In genomic region chr13:23867405-23867804, GRCm38 (mm10) we compare ENCODE assay signal across 21 mouse cellular contexts. TPM values are rescaled to one million over a fixed set of nuclear protein-coding genes. Genes with fewer than 3 reads are reported as not detected.
A peak's percentile ranks its signal among the peaks of the same experiment; 100 is the strongest.
DNase-seq lines count a peak whose midpoint lies in the region; ATAC-seq and TF ChIP-seq lines count a peak whose summit lies in the region.
"Had no signal": no experiment of that assay in that cellular context is flagged by ENCODE, and none has a peak within 500 bp of the region (broad histone marks: within the 10 kb centered on the region; RNA-seq: fewer than 3 reads in every experiment).

TSS of gene Slc17a1 (plus strand) at chr13:23867750.

- no peaks in the 10 kb centered on the region for H3K27me3 ChIP-seq in kidney, embryonic 15.5 days
- H3K27me3 ChIP-seq in lung, embryonic 14.5 days (ENCODE audit: insufficient read depth, low read length) = no peaks in the 10 kb centered on the region
- H3K27me3 ChIP-seq in lung, postnatal 0 days (replicated peaks; ENCODE audit: insufficient read depth, low read length) = no peaks in the 10 kb centered on the region
- no peaks in the 10 kb centered on the region for H3K27me3 ChIP-seq in limb, embryonic 15.5 days
- H3K27me3 ChIP-seq: embryonic facial prominence, embryonic 13.5 days; heart, embryonic 15.5 days had no signal

- H3K4me3 ChIP-seq in kidney, embryonic 15.5 days (replicated peaks) = no peak within 1 kb of the TSS
- no peak within 1 kb of the TSS for H3K4me3 ChIP-seq in lung, embryonic 14.5 days (ENCODE audit: low read depth, low read length)
- H3K4me3 ChIP-seq in lung, postnatal 0 days (ENCODE audit: low read depth, low read length) = no peak within 1 kb of the TSS
- H3K4me3 ChIP-seq in limb, embryonic 15.5 days = no peak within 1 kb of the TSS
- H3K4me3 ChIP-seq: embryonic facial prominence, embryonic 13.5 days; heart, adult 2 months; heart, embryonic 15.5 days had no signal

- H3K27ac ChIP-seq in kidney, embryonic 15.5 days = no peak within 1 kb of the TSS
- H3K27ac ChIP-seq in lung, embryonic 14.5 days (ENCODE audit: low read depth) = no peak within 1 kb of the TSS
- no peak within 1 kb of the TSS for H3K27ac ChIP-seq in lung, postnatal 0 days (ENCODE audit: low read length)
- peak within 1 kb of the TSS; percentile 33 for H3K27ac ChIP-seq in limb, embryonic 15.5 days
- H3K27ac ChIP-seq: embryonic facial prominence, embryonic 13.5 days; heart, adult 2 months; hindbrain, postnatal 0 days had no signal

- H3K4me2 ChIP-seq in kidney, embryonic 15.5 days = no peak within 1 kb of the TSS
- no peak within 1 kb of the TSS for H3K4me2 ChIP-seq in lung, embryonic 14.5 days
- no peak within 1 kb of the TSS for H3K4me2 ChIP-seq in lung, postnatal 0 days (replicated peaks; ENCODE audit: low read depth, low read length)
- no peak within 1 kb of the TSS for H3K4me2 ChIP-seq in limb, embryonic 15.5 days
- H3K4me2 ChIP-seq: embryonic facial prominence, embryonic 13.5 days; heart, embryonic 15.5 days had no signal

- no peaks in the 10 kb centered on the region for H3K36me3 ChIP-seq in kidney, embryonic 15.5 days
- no peaks in the 10 kb centered on the region for H3K36me3 ChIP-seq in lung, embryonic 14.5 days (ENCODE audit: insufficient read depth)
- H3K36me3 ChIP-seq in lung, postnatal 0 days (ENCODE audit: insufficient read depth, low read length) = no peaks in the 10 kb centered on the region
- H3K36me3 ChIP-seq in limb, embryonic 15.5 days = no peaks in the 10 kb centered on the region
- H3K36me3 ChIP-seq: embryonic facial prominence, embryonic 13.5 days; heart, embryonic 15.5 days had no signal

- TF ChIP-seq CTCF in lung, embryonic 14.5 days (IDR thresholded peaks at IDR 0.05; ENCODE audit: low read depth) = no peak
- TF ChIP-seq CTCF in lung, postnatal 0 days (IDR thresholded peaks at IDR 0.05) = no peak

- no peak within 1 kb of the TSS for H3K9ac ChIP-seq in kidney, embryonic 15.5 days
- no peak within 1 kb of the TSS for H3K9ac ChIP-seq in lung, embryonic 14.5 days
- H3K9ac ChIP-seq in lung, postnatal 0 days (replicated peaks; ENCODE audit: low read depth) = no peak within 1 kb of the TSS
- no peak within 1 kb of the TSS for H3K9ac ChIP-seq in limb, embryonic 15.5 days
- H3K9ac ChIP-seq: embryonic facial prominence, embryonic 13.5 days; heart, embryonic 15.5 days had no signal

- no peak for TF ChIP-seq EP300 in lung, postnatal 0 days (IDR thresholded peaks at IDR 0.05)

- H3K9me3 ChIP-seq in kidney, embryonic 15.5 days (replicated peaks) = no peaks in the 10 kb centered on the region
- no peaks in the 10 kb centered on the region for H3K9me3 ChIP-seq in lung, embryonic 14.5 days (ENCODE audit: low read depth, low read length)
- H3K9me3 ChIP-seq in lung, postnatal 0 days (ENCODE audit: low read length) = no peaks in the 10 kb centered on the region
- H3K9me3 ChIP-seq in limb, embryonic 15.5 days = no peaks in the 10 kb centered on the region
- H3K9me3 ChIP-seq: embryonic facial prominence, embryonic 13.5 days; heart, embryonic 15.5 days had no signal

- DNase-seq in kidney, adult 11 months = peak; percentile 61
- DNase-seq in lung, embryonic 14.5 days = peak; percentile 28
- no peak for DNase-seq in lung, postnatal 0 days (ENCODE audit: low spot score)
- no peak for DNase-seq in retina, embryonic 14.5 days (ENCODE audit: low spot score)
- no peak for DNase-seq in adipocyte (ENCODE audit: low spot score)
- DNase-seq: cerebellum, adult 9-10 months; gastrocnemius, postnatal 14 days; heart, adult 2 months; layer of hippocampus, postnatal 36 days; left cerebral cortex, postnatal 4 days; lung, postnatal 14 days; right cerebral cortex, postnatal 14 days; thymus, postnatal 25 days had no signal

- no peak for ATAC-seq in kidney, embryonic 15.5 days (replicated peaks; ENCODE audit: low FRiP score)
- no peak for ATAC-seq in lung, embryonic 14.5 days (ENCODE audit: insufficient read depth)
- no peak for ATAC-seq in lung, postnatal 0 days
- ATAC-seq in limb, embryonic 15.5 days (ENCODE audit: insufficient number of reproducible peaks, low FRiP score, low TSS enrichment, low read depth) = no peak
- ATAC-seq: activated CD4-positive, CD25-positive, alpha-beta regulatory T cell, adult 4 months; hindbrain, postnatal 0 days had no signal

- 83% methylated on average over 7 of the region's 7 CpGs for WGBS in kidney, embryonic 15.5 days
- WGBS in lung, embryonic 14.5 days = 84% methylated on average over 7 of the region's 7 CpGs
- WGBS in lung, postnatal 0 days = 78% methylated on average over 7 of the region's 7 CpGs
- 67% methylated on average over 7 of the region's 7 CpGs for WGBS in limb, embryonic 15.5 days

- peaks cover 7% of the 10 kb centered on the region for H3K4me1 ChIP-seq in kidney, embryonic 15.5 days
- H3K4me1 ChIP-seq in lung, embryonic 14.5 days (ENCODE audit: insufficient read depth) = peaks cover 7% of the 10 kb centered on the region; the same call in 1 of the 2 replicates
- peaks cover 5% of the 10 kb centered on the region; the same call in 1 of the 2 replicates for H3K4me1 ChIP-seq in lung, postnatal 0 days (ENCODE audit: insufficient read depth, low read depth, low read length)
- H3K4me1 ChIP-seq in limb, embryonic 15.5 days = peaks cover 2% of the 10 kb centered on the region; the same call in 1 of the 2 replicates

RNA-seq across cellular contexts. Expression of gene Slc17a1, which starts in this region (rescaled TPM):
- 9.3 TPM in 2 replicates for polyA plus RNA-seq in kidney, embryonic 15.5 days (2015; fragmentation: Nextera tagmentation; extraction: Ambion mirVana)
- polyA plus RNA-seq in lung, embryonic 14.5 days (2014; fragmentation: Nextera tagmentation; extraction: Ambion mirVana) = not detected in 2 replicates
- polyA plus RNA-seq in lung, postnatal 0 days (2015; fragmentation: Nextera tagmentation; extraction: Ambion mirVana) = not detected in 2 replicates
- polyA plus RNA-seq in limb, embryonic 15.5 days (2015; fragmentation: Nextera tagmentation; extraction: Ambion mirVana) = not detected in 2 replicates
- polyA plus RNA-seq: activated CD4-positive, CD25-positive, alpha-beta regulatory T cell, adult 4 months; cortical plate, adult 2 months; embryonic facial prominence, embryonic 13.5 days; heart, adult 2 months; heart, embryonic 15.5 days; hindbrain, postnatal 0 days; neural tube, embryonic 11.5 days had no signal

Comparison
In these comparisons a context has a peak if more than half of its experiments do, and no peak if none do; other contexts are left out.
1. RNA of gene Slc17a1 (polyA plus RNA-seq): 9.3 TPM in kidney, embryonic 15.5 days; not detected in lung, embryonic 14.5 days, not detected in lung, postnatal 0 days and not detected in limb, embryonic 15.5 days; every median in the first group is over 10 times any median in the second.
2. Peak in DNase-seq in lung, embryonic 14.5 days; RNA of the gene not detected or under 1 TPM.